26 mouse cellular contexts compared by ENCODE assay signal in the genomic region with DNA sequence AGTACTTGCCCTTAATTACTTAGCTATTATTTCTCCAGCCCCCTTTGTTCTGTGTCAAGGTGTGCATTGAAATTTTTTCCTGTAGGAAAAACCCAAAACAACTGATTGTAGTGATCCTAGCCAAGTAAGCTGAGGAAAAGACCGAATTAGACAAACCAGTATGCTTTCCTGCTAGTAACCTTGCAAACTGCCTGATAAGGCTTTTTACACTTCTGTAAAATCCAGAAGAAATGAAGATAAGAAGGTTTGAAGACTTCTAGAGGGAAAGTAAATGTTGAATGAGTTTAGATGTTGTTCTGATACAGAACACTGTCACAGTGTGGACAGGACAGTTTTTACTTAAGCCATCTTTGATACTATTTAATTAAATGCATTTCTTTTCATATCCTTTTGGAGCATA.
"Had no signal": no experiment of that assay in that cellular context is flagged by ENCODE, and none has a peak within 500 bp of the region (broad histone marks: within the 10 kb centered on the region; RNA-seq: fewer than 3 reads in every experiment).

No protein-coding gene starts in this region.

- DNase-seq: cerebellum, adult 9-10 months; cerebellum, adult 9-11 months; cerebellum, postnatal 10 days; cerebellum, postnatal 14 days; cerebellum, postnatal 25 days; cerebellum, postnatal 36 days; embryo, embryonic 11 days; forebrain, postnatal 0 days; gastrocnemius, adult 2 months; gastrocnemius, postnatal 10 days; gastrocnemius, postnatal 14 days; gastrocnemius, postnatal 25 days; gastrocnemius, postnatal 36 days; heart, adult 11 months; heart, adult 18-20 months; heart, adult 2 months had no signal

- H3K4me2 ChIP-seq: embryonic facial prominence, embryonic 12.5 days; embryonic facial prominence, embryonic 13.5 days; embryonic facial prominence, embryonic 15.5 days; forebrain, embryonic 12.5 days; forebrain, embryonic 13.5 days; forebrain, embryonic 15.5 days had no signal

- H3K27ac ChIP-seq: embryonic facial prominence, embryonic 10.5 days; embryonic facial prominence, embryonic 12.5 days; embryonic facial prominence, embryonic 13.5 days; embryonic facial prominence, embryonic 15.5 days; forebrain, embryonic 12.5 days; forebrain, embryonic 13.5 days; forebrain, embryonic 15.5 days; gastrocnemius, adult 2 months; heart, adult 2 months had no signal

- H3K27me3 ChIP-seq: embryonic facial prominence, embryonic 12.5 days; embryonic facial prominence, embryonic 13.5 days; embryonic facial prominence, embryonic 15.5 days; forebrain, embryonic 12.5 days; forebrain, embryonic 13.5 days; forebrain, embryonic 15.5 days had no signal

- ATAC-seq: forebrain, embryonic 13.5 days; forebrain, embryonic 14.5 days; forebrain, embryonic 15.5 days; forebrain, embryonic 16.5 days; forebrain, postnatal 0 days had no signal

- H3K4me3 ChIP-seq: embryonic facial prominence, embryonic 10.5 days; embryonic facial prominence, embryonic 12.5 days; embryonic facial prominence, embryonic 13.5 days; embryonic facial prominence, embryonic 15.5 days; erythroblast, embryonic 14.5 days; forebrain, embryonic 12.5 days; forebrain, embryonic 13.5 days; forebrain, embryonic 15.5 days; gastrocnemius, adult 2 months; heart, adult 2 months had no signal

- H3K9ac ChIP-seq: embryonic facial prominence, embryonic 12.5 days; embryonic facial prominence, embryonic 13.5 days; embryonic facial prominence, embryonic 15.5 days; forebrain, embryonic 12.5 days; forebrain, embryonic 13.5 days; forebrain, embryonic 15.5 days; forebrain, postnatal 0 days had no signal

- H3K36me3 ChIP-seq: embryonic facial prominence, embryonic 10.5 days; embryonic facial prominence, embryonic 12.5 days; embryonic facial prominence, embryonic 13.5 days; embryonic facial prominence, embryonic 15.5 days; forebrain, embryonic 12.5 days; forebrain, embryonic 15.5 days had no signal

- H3K9me3 ChIP-seq: embryonic facial prominence, embryonic 10.5 days; embryonic facial prominence, embryonic 12.5 days; embryonic facial prominence, embryonic 13.5 days; embryonic facial prominence, embryonic 15.5 days; forebrain, embryonic 12.5 days; forebrain, embryonic 13.5 days; forebrain, embryonic 15.5 days had no signal

- H3K4me1 ChIP-seq: embryonic facial prominence, embryonic 10.5 days; embryonic facial prominence, embryonic 12.5 days; embryonic facial prominence, embryonic 15.5 days; forebrain, embryonic 12.5 days; forebrain, embryonic 13.5 days; forebrain, embryonic 15.5 days had no signal
